Mouse (Mus musculus) spleen, adult 2 months (tissue): ENCODE results near the gene Miox.

Experiments
- CTCF ChIP-seq: fragments of 200-500 bp; IDR thresholded peaks from 2 replicates; pipeline ENCODE4 v1.5.1; 2011; ENCODE audit warnings: mild to moderate bottlenecking, inconsistent platforms; ENCODE audit not compliant: insufficient read depth, insufficient read length, insufficient replicate concordance; ENCODE audit errors: extremely low read depth
- POLR2A ChIP-seq: fragments of 200-500 bp; IDR thresholded peaks from 2 replicates; pipeline ENCODE4 v1.6.1; 2011; ENCODE audit warnings: low read depth, low read length, inconsistent platforms

DNA sequence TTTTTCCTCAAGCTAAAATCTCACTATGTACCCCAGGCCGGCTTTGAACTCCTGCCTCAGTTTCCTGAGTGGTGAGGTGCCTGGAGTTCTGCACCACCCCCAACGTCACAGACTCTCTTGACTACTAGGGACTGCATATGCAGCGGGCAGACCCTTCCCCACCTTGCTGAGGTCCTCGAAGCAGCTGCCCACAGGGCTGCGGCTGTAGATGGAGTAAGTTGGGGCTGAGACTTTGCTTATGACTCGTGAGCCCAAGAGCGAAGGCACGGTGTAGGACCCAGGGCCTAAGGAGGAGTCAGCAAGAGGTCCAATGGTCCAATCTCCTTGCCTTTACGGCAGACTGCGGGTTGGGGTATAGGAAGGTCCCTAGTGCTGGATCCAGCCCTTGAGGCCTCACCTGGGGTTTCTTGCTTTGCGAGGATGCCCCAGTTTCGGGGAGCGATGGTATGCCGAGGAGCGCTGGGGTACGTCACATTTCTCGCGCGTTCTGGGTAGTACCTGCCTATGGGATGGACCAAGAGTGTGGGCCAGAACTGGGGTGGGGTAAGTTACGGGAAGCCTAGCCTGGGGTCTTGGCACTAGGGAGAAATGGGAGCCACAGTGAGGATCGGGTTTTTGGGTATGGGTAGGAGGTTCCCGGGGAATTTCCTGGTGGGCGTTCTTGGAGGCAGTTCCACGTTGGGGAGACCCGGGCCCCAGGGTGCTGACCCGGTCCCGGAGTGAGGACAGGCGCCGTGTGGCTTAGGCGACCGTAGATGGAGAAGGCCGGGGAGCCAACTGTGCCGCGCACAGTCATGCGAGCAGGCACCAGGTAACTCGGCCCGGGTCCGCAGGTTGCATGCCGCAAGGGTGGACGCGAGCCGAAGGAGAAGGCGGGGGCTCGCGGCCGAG lies 44.0 kb downstream of the Miox start:
- no peak for TF ChIP-seq CTCF
- TF ChIP-seq POLR2A: no peak
